Mouse (Mus musculus): Measurements from ENCODE around the gene Arhgdig.

Gene Arhgdig

GRCm38 (mm10) chr17:26207686-26208085, at the start of gene Arhgdig:
TSS of gene Arhgdig (minus strand) at chr17:26207786.
- in situ Hi-C loops (cut with MboI) = no loop called here

GRCm38 (mm10) chr17:26255313-26255712, 47.7 kb upstream of the Arhgdig start:
- in situ Hi-C loops (cut with MboI) = no loop called here

- in situ Hi-C loops (cut with MboI) = no loop called here
Observed at GRCm38 (mm10) chr17:26253399-26253798, 45.8 kb upstream of the Arhgdig start.

GRCm38 (mm10) chr17:26252539-26253251, 45.1 kb upstream of the Arhgdig start, which contains the start of gene Luc7l:
TSS of gene Luc7l (plus strand) at chr17:26252896.
- in situ Hi-C loops (cut with MboI) = no loop called here

- in situ Hi-C loops (cut with MboI) = no loop called here
Observed at GRCm38 (mm10) chr17:26251886-26252538, 44.4 kb upstream of the Arhgdig start.

GRCm38 (mm10) chr17:26244101-26244841, 36.7 kb upstream of the Arhgdig start, which contains the start of gene Fam234a:
TSS of gene Fam234a (minus strand) at chr17:26244242.
- in situ Hi-C loops (cut with MboI) = no loop called here

GRCm38 (mm10) chr17:26243471-26244100, 36.0 kb upstream of the Arhgdig start:
- in situ Hi-C loops (cut with MboI) = no loop called here

- in situ Hi-C loops (cut with MboI) = no loop called here
Observed at GRCm38 (mm10) chr17:26240990-26241389, 33.4 kb upstream of the Arhgdig start.

GRCm38 (mm10) chr17:26240120-26240790, 32.7 kb upstream of the Arhgdig start:
- in situ Hi-C loops (cut with MboI) = no loop called here

- in situ Hi-C loops (cut with MboI) = no loop called here
Observed at GRCm38 (mm10) chr17:26239551-26239950, 32.0 kb upstream of the Arhgdig start.

- in situ Hi-C loops (cut with MboI) = no loop called here
Observed at GRCm38 (mm10) chr17:26237667-26238066, 30.1 kb upstream of the Arhgdig start.

GRCm38 (mm10) chr17:26235077-26235815, 27.7 kb upstream of the Arhgdig start:
- in situ Hi-C loops (cut with MboI) = no loop called here

- in situ Hi-C loops (cut with MboI) = no loop called here
Observed at GRCm38 (mm10) chr17:26234386-26234785, 26.8 kb upstream of the Arhgdig start.

- in situ Hi-C loops (cut with MboI) = no loop called here
Observed at GRCm38 (mm10) chr17:26232863-26233262, 25.3 kb upstream of the Arhgdig start.

- in situ Hi-C loops (cut with MboI) = no loop called here
Observed at GRCm38 (mm10) chr17:26231156-26231555, 23.6 kb upstream of the Arhgdig start.

GRCm38 (mm10) chr17:26229776-26230175, 22.2 kb upstream of the Arhgdig start:
- in situ Hi-C loops (cut with MboI) = no loop called here

GRCm38 (mm10) chr17:26225150-26225549, 17.6 kb upstream of the Arhgdig start:
- in situ Hi-C loops (cut with MboI) = no loop called here

GRCm38 (mm10) chr17:26221508-26221907, 13.9 kb upstream of the Arhgdig start:
- in situ Hi-C loops (cut with MboI) = no loop called here

- in situ Hi-C loops (cut with MboI) = no loop called here
Observed at GRCm38 (mm10) chr17:26212681-26213080, 5.1 kb upstream of the Arhgdig start.

- in situ Hi-C loops (cut with MboI) = no loop called here
Observed at GRCm38 (mm10) chr17:26212241-26212640, 4.7 kb upstream of the Arhgdig start.

GRCm38 (mm10) chr17:26206392-26206791, 1.2 kb downstream of the Arhgdig start:
- in situ Hi-C loops (cut with MboI) = no loop called here
